Mouse (Mus musculus) adrenal gland, postnatal 10 days (tissue): ENCODE results near the gene Samd13. TPM values are rescaled to one million over a fixed set of nuclear protein-coding genes. Genes with fewer than 3 reads are reported as not detected.

Source experiments
- DNase-seq: peaks from one replicate; pipeline ENCODE4 v3.0.0; 2021; ENCODE audit warnings: mixed read lengths
- total RNA-seq, 2 experiments: library from RNA; stranded (reverse); gene quantifications; 2 replicates each; pipeline ENCODE4 v1.2.3; 2021

Gene Samd13
- total RNA-seq, 2 experiments from 2014 or later = 0.24 to 0.69 TPM

DNA sequence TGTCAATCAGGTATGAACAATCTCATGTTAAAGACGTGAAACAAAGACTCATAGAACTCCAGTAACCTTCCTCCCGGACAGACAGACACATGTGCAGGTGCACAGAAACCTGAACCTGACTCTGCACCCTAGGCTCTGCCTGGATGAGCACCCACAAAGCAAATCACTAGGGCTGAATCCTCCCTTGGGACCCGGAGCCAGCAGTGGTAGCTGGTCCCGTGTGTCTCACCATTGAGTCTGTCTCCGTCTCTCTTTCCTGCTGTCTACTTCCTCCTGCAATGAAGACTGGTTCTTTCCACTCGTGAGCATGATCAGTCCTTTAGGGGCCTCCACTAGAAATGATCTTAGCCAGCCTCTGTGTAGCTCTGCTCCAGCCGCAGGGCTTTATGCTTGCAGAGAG, 23.5 kb downstream of the Samd13 start:
- no peak for DNase-seq

DNA sequence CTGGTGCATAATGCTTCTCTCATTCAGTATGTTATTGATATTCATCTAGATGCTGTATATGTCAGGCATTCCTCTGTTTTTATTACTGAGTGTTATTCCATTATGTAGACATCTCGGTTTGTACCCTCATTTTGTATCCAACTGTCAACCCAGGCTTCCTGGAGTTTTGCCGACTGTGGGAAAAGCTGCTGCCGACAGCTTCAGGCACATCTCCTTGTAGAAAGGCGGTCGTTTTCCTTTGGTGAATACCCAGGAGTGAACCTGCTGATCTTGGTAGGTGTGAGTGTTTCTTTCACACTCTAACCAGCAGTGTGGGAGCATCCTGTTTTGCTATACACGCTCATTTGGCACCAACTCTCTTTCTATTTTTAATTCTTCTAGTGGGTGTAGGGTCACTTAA, 24.4 kb downstream of the Samd13 start:
- DNase-seq = no peak

DNA sequence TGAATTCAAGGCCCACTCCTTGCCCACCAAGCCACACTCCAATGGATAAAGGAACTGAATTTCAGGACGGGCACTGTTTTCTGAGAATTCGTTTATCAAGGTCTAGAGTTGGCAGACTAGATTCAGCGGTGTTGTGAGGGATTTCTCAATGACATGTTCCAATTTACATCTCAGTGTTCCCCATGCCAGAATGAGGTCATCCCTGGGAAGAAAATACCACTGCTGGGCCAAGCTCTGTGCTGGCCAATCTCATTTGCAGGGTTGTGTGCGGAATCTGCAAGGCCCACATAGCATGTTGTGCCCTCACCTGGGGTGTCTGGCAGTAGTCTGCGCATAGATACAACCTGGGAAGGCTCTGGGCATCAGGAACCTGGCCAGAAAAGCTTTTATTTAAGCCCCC, 26.1 kb downstream of the Samd13 start:
- peak; percentile 16 for DNase-seq

DNA sequence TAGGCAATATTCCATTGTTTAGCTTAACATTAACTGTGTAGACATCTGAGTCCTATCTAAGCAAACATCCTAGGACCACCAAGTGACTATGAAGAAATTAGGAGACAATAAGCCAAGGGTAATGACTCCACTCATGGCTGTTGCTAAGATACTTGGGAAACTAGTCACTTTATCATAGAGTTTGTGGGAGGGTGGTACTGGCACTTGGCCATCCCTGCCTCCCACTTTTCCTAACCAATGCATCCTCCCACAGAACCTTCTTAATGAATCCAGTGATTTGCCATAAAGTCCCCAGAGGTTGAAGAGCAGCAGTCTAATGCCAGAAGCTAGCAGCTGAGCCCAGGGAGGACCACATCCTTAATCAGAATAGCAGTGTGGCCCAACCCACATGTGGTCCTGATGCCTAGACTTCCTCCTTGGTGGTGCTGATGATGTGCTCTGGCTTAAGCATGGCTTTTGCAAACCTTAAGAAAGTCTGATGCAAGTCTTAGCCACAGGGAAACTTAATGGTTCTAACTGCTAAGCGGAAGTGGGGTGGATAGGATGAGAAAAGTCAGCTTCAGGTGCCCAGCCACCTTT, 27.2 kb downstream of the Samd13 start:
- DNase-seq = no peak

DNA sequence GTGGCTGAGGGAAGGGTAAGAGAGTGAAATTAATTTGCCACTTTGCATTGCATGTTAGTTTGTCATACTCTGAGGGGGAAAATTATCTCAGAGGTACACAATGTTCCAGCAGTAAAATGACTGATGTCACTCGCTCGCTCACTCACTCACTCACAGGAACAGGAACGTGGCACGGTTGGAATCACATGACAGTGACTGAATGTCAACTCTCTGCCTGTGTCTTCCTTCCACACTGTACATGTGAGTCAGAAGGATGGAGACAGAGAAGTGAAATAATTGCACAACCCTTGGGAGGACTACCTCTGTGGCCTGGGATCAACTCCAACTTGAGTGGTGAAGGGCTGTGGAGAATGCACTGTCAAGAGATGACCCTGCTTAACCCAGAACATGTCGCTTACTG, 28.0 kb downstream of the Samd13 start:
- peak; percentile 13 for DNase-seq

DNA sequence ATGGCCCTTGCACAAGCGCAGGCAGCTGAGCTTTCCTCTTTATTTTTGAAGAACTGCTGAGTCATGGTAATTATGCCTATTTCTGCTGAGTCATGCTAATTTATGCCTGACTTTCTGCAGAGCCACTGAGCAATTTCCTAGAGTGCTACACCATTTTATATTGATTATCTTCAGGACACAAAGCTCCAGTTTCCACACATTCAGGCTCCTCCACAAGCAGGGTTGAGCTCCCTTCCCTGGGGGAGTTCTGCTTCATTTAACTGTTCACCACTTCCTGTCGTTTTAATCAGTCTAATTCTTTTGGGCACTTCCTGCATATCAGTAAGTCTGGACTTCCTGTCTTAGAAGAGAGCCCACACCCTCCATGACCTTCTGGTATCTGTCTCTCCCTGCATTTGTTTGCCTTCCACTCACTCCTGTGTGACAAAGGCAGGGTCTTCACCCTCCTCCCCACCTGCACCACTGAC, 30.2 kb downstream of the Samd13 start:
- DNase-seq = no peak

DNA sequence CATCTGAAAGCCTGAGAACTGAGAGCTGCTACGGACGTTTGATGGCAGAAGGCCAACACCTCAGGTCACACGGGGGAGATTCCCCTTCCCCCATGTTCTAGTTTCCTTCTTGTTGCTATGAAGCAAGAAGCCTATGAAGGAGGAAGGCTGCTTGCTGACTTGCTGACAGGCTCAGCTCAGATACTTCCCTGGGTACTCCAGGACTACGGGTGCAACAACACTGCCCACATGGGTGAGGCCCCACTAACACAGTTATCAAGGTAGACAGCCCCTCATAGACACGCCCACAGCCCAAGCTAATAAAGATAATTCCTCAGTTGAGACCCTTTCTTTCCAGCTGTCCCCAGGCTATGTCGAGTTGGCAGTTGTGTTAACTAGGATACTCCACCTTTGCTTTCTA, 31.7 kb downstream of the Samd13 start:
- no peak for DNase-seq

DNA sequence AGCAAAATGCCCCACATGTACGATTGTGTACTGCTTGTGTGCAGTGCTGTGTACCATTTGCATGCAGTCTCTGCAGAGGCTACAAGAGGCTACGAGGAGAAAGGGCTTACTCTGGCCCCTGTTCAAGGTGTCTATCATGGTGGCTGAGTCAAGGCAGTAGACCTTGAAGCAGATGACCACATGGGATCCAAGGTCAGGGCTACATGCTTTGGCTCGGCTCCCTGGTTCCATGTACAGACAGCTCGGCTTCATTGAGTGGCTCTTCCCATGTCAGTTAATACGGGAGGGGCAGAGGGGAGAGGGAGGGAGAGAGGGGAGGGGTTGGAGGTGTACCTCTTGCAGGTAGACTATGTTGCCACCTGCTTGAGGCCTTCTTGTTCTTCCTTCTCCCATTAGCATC, 33.0 kb downstream of the Samd13 start:
- DNase-seq = peak; percentile 45

DNA sequence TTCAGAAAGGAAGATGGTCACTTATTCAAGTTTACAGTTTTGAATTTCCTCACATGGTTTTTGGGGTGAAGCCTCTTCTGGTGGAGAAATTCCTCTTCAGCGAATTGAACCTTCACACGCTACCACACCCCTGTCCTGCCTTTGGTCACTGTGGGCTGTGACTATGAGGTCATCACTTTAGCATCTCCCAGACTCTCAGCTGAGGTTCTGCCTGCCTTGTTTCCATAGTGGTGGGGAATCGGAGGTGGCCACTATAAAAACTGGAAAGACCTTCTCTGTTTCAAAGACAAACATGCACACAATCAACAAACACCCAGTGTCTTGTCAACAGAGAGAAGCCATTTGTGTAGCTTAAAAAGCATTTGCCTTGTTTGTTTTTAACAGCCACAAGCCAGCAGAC, 34.2 kb downstream of the Samd13 start, which contains the start of gene 4930503B20Rik:
TSS of gene 4930503B20Rik (minus strand) at position 101 of the 400 bp plus-strand sequence.
- no peak for DNase-seq

DNA sequence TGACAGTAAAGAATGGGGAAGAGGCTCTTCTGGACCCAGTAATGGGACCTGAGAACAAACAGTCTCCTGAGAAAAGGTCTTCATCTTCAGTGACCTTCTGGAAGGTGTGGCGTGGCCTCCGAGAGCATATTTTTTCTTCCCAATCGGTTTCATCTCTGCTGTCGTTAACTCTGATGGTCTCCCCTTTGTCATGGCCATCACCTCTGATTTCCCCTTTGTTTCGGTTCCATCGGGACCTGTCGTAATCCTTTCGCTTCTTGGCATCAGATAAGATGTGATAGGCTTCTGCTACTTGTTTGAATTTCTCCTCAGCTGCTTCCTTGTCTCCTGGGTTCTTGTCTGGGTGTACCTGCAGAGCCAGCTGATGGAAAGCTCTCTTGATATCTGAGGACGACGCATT, 34.7 kb downstream of the Samd13 start:
- DNase-seq = no peak

DNA sequence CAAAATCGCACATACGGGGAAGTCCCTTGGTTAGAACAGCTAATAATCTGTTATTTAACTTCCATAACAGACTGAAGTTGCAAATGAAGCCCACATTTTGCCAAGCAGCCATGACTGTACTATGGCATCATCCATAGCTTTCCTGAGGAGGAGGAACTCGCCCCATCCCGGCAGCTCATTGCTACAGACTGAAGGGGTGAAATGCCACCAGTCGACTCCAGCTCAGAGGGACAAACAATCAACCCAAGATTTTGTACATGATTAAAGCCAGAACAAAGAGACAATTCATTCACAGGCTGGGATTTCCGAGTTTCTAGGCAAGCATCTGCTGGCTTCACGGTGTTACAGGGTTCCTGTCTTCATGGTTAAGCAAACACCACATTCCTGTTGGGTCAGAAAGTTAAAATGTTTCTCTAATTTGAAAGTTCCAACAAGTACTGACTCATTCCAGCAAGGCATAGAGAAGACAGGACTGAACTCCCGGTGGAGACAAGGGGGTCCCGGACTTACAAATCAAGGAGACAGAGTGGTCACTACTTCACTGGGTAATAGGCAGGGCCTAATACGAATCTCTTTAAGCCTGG, 36.0 kb downstream of the Samd13 start:
- DNase-seq = no peak

DNA sequence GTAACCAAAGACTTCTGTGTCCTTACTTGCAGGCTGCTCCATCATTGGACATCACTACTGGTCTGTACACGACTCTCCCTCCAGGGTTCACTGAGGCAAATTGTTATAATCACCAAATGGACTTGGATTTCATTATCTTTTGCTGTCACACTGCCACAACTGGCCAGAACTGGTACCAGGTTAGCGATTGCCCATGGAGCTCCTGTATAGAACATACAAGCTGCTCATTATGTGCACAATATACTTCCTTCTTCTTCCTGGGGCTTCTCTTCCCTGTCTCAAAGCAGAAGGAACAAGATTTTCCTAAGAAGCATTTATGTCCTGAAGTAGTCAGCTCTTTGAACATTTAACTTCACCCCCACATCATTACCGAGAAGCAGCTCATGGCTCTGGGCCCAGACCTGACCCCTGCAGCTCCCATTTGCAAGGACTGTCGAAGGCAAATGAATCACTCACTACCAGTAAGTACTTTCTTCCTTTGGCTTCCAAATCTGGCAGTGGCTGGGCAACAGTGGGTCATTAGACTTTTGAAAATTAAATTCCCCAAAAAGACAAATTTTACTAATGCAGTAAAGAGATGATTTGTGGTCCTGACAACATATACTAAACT, 43.5 kb downstream of the Samd13 start:
- DNase-seq = peak; percentile 45

DNA sequence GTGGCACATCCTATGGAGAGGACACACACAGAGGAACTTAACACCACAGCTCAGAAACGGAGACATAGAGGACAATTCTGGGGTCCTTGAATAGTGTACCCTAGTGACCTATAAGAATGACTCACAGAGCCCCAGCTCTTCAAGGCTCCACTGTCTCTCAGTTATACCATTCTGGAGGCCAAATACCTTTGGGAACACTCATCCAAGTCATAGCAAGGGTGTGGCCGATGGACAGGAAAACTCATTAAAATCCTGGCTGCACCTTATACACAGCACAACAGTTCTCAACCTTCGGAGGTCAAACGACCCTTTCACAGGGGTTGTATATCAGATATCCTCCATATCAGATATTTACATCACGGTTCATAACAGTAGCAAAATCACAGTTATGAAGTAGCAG, 52.9 kb downstream of the Samd13 start:
- DNase-seq = no peak

DNA sequence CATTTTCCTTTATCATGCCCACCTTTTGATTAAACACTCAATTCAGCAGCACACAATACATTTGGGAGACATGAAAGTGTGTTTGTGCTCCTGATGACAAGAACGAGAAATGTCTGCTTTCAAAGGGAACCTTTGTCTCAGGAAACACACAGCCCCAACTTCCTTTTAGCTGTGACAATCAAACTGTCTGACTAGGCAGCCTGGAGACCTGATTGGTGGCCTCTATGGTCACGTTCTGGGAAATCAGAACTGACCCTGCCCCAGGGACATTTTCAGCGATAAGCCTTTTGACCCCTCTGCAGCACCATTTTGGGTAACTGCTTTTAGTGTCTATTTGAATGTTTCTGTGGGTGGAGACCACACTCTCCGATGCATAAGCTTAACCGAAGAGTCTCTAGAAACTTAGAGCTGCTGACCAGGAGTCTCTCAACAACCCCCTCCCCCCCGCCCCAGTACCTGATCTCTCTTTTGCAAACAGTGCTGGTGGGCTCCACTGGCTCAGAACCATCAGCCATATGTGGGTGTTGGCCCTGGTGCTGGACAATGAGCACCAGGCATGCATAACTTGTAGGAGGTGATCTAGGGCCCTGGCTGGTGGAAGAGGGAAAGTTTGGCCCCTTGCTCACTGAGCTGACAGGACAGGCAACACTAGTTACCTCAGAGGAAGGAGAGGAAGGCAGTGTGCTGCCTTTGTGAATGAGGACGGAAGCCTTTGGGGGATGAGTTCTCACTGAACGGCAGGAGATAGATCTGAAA, 57.0 kb downstream of the Samd13 start:
- no peak for DNase-seq

DNA sequence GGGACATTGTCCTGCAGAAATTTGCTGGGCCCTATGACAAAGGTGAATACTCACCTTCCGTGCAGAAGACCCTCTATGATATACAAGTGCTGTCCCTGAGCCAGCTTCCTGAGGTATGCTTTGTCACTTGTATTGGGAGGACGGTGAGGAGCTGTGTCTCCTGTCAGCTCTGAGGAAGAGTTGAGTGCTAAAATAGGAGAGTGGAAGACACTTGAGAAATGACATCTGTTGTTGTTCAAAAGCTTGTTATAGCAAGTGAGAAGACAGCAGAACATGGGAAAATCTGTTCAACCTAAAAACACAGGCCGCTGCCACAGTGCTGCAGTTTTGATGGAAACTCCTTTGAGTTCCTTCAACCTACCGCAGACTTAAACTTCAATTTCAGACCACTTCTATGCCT, 59.6 kb downstream of the Samd13 start:
- no peak for DNase-seq

DNA sequence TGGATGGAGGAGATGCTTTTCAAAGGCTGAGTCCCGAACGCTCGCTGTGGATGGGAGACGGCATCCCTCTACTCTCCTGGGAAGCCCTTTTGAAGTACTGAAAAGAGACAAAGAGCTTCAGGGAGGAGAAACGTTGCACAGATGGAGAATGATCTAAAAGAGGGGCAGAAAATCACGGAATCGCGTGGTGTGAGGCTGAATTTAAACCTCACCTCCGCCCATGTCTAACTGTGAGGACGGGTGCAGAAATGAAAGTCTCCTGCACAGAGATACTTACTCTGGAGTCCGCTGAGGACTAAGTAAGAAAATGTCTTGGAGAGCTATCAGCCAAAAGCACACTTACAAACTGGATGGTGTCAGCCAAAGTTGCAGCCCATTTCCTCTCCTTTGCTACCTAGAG, 63.4 kb downstream of the Samd13 start:
- no peak for DNase-seq

DNA sequence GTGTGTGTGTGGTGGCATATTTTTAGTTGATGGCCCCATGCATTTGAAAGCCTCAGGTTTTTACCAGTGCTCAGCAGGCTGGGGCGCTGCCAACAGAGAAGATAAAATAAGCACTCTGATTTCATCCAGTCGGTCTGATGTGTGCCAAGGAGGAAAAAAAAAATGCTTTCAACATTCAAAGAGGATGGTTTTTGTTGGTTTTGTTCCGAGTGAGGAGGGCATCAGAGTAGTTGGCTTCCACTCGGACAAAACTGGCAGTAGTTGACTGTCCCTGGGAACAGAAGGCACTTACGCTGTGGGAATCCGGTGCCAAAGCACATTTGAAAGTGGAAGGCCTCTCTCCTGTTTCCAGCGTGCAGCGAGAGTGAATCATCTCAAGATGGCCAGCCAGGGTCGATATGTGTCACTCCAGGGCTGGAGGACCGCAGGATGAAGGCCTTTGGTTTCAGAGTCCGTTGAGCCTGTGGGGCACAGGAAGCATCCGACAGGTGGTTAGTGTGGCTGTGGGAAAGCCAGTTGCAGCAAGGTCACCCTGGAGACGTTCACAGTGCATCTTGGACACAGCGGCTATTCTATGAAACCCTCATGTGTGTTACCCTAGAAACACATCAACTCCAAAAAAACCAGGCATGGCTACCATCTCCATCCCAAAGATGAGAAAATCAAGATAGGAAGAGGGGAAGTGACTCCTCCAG, 64.7 kb downstream of the Samd13 start:
- peak; percentile 61 for DNase-seq

DNA sequence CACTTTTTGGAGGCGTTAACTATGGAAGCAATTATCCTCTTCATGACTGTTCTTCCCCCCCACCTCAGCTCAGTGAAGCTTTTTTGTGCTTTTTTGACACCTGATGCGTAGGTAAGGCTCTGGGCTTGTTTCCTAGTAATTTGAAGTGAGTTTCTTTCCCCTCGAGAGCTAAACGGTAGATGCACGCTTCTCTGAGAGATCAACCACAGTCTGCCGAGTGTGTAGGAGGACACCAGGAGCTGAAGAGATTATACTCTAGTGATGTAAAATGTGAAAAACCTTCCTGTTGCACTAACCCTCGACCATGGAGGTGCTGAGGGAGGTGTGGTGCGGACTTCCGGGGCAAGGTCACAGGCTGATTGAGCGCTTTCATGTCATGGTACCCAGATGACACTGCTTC, 65.3 kb downstream of the Samd13 start:
- DNase-seq = no peak

DNA sequence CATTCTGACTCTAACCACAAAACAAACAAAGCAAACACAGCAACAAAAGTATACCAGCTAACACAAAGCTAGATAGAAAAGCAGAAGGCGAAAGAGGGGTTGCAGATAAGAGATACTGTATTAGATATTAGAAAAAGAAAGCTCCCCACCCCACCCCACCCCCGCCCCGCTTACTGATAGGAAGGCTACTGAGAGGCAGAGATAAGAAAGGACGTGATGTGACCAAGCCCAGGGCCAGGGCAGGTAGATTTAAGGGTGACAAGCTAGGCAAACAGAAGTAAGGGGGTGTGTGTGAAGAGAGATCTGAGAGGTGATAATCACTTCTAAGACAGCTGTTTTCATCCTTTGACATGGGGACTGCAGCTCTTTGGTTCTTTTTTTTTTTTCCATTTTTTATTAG, 67.0 kb downstream of the Samd13 start:
- no peak for DNase-seq

DNA sequence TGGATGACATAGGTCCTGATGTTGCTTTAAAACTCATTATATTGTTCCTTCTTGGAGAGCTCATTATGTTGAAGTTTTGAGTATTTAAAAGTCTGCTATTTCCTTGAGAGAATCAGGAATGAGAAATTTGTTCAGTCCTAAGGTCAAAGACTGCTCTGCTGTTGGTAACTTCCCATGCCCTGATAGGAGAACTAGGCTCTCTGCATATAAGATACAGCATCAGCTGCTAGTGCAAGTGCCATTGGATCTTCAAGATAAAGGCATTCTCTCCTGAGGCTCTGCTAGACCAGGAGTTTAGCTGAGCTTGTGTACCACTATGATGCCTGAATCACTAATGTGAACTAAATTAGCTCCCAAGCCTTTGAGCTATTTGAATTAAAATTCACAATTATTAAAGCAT, 67.4 kb downstream of the Samd13 start:
- DNase-seq = no peak

DNA sequence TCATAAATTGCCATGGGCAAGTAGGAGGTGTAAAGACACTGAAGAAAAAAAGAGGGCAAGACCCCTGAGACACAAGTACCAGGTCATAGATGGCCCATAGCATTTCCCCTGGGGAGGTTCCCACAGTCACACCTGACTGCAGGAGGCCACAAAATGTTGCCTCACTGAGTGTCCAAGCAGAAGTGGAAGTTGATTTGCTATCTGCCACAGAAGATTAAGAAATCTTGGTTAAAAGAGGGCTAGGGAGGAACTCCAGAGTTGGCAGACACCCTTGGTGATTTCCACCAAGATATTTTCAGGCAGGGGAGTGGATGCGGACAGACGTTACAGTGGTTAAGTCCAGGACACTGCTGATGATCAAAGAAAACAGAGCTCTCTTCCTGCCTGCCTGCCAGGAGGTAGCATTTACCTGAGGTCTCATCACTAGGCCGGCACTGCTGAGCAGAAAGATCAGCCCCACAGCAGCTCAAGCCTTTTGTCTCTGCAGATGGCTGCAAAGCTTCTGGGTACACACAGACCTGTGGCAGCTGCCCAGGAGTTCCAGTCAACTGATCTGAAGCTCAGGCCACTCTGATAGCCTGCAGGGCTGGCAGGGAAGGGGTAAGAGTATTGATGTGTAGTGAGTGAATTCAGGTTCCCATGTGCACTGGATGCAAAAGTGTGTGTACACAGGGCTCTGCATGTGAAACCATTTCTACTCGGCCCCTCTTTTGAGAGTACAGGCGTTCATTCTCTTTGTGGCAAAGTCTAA, 68.7 kb downstream of the Samd13 start:
- DNase-seq = no peak

DNA sequence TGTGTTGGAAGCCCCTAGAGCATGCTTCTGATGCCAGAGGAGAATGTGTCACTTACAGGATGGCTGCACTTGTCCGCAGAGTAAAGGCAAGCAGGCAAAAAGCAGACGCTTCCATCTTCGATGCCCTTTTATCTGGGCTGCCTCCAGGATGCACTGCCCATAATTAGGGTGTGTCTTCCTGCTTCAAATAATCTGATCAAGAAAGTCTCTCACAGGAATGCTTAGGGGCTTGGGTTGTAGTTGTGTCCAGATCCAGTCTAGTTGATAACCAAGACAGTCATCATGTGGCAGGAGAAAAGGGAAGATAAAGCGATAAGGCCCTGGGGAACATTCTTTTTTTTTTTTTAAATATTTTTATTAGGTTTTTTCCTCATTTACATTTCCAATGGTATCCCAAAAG, 69.9 kb downstream of the Samd13 start, which contains the start of gene Dnase2b:
TSS of gene Dnase2b (minus strand) at position 101 of the 400 bp plus-strand sequence.
- DNase-seq = no peak
